In the genomic region with DNA sequence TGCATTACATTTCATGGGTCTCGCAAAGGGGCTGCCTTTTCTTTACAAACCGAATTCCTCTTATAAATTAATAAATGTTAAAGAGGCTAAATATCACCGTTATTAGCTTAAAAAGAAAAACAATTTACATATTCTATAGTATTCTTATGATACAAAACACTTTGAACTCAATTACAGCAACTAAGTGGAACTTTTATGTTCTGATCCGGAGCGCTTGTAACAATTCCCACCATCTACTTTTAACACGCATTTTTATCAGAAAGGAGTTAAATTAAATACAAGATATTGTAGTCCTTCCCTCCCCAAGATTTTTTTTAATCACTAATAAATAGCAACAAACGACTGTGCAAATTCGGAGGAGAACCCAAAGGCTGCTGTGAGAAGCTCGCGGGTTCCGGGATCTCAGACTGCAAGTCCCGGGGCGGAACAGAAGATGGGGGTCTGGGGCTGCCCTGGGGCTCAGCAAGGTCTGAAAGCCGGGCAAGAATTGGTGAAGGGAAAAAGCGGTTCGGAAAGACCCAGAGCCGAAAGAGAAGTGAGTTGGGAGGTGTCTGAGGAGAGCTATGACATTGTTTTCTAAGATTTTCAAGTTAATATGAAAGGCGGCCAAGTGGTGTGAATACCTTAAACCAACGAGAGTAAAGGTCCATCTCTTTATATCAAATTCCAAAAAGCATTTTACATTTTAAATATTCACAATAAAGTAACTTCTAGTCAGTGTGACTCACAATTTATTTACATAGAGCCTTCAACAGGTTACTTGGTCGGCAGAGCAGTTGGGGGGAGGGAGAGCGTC, we compare ENCODE assay signal across 11 mouse cellular contexts. TPM values are rescaled to one million over a fixed set of nuclear protein-coding genes. Genes with fewer than 3 reads are reported as not detected.
DNase-seq lines count a peak whose midpoint lies in the region; ATAC-seq and TF ChIP-seq lines count a peak whose summit lies in the region.
"Had no signal": no experiment of that assay in that cellular context is flagged by ENCODE, and none has a peak within 500 bp of the region (broad histone marks: within the 10 kb centered on the region; RNA-seq: fewer than 3 reads in every experiment).

No protein-coding gene starts in this region.

- no peaks in the 10 kb centered on the region for H3K36me3 ChIP-seq in heart, embryonic 11.5 days (ENCODE audit: control insufficient read depth, insufficient read depth, low read length)
- no peaks in the 10 kb centered on the region for H3K36me3 ChIP-seq in E14TG2a.4 (ENCODE audit: insufficient read depth, low read length)
- no peaks in the 10 kb centered on the region for H3K36me3 ChIP-seq in embryonic facial prominence, embryonic 14.5 days (ENCODE audit: control insufficient read depth, insufficient read depth, low read length)
- H3K36me3 ChIP-seq in thymus, adult 2 months (ENCODE audit: control insufficient read depth, insufficient read depth, low read length), result no peaks in the 10 kb centered on the region

- no peak for TF ChIP-seq CTCF in E14TG2a.4 (conservative IDR thresholded peaks at IDR 0.05; ENCODE audit: low read length)
- no peak for TF ChIP-seq CTCF in thymus, adult 2 months (IDR thresholded peaks at IDR 0.05; ENCODE audit: borderline replicate concordance, control insufficient read depth, extremely low read depth, insufficient read depth, low read length, poor library complexity)

- 2% methylated on average over 21 of the region's 21 CpGs for WGBS in heart, embryonic 11.5 days (ENCODE audit: insufficient replicate concordance)
- WGBS in embryonic facial prominence, embryonic 14.5 days, result 3% methylated on average over 21 of the region's 21 CpGs
- 10% methylated on average over 21 of the region's 21 CpGs for WGBS in thymus, adult 2 months

- TF ChIP-seq POLR2A in thymus, adult 2 months (IDR thresholded peaks at IDR 0.05; ENCODE audit: control insufficient read depth, extremely low read depth, insufficient read depth, low read length, poor library complexity), result no peak

- H3K9me3 ChIP-seq in heart, embryonic 11.5 days (replicated peaks; ENCODE audit: control insufficient read depth, low read length), result no peaks in the 10 kb centered on the region
- no peaks in the 10 kb centered on the region for H3K9me3 ChIP-seq in E14TG2a.4 (ENCODE audit: low read length)
- H3K9me3 ChIP-seq in embryonic facial prominence, embryonic 14.5 days (ENCODE audit: control insufficient read depth, low read length), result no peaks in the 10 kb centered on the region

- no peak overlapping the region for H3K9ac ChIP-seq in heart, embryonic 11.5 days (ENCODE audit: low read depth, low read length)
- no peak overlapping the region for H3K9ac ChIP-seq in embryonic facial prominence, embryonic 14.5 days (ENCODE audit: low read depth, low read length)

- DNase-seq in heart, postnatal 14 days, result no peak
- no peak for DNase-seq in embryonic facial prominence, embryonic 14.5 days (ENCODE audit: low spot score)
- peak; percentile 59 for DNase-seq in neural tube, embryonic 10.5 days (ENCODE audit: extremely low spot score, low spot score)
- no peak for DNase-seq in thymus, adult 2 months
- no peak for DNase-seq in ovary, postnatal 10 days (ENCODE audit: low spot score)
- DNase-seq in thymus, adult 18-20 months, result no peak
- DNase-seq: lung, adult 2 months had no signal

- H3K4me2 ChIP-seq in heart, embryonic 11.5 days, result peak overlapping the region; percentile 42; the same call in 1 of the 2 replicates
- 0 out of 2 replicates have a peak overlapping the region, but pooled peaks have one; percentile 18 for H3K4me2 ChIP-seq in embryonic facial prominence, embryonic 14.5 days (ENCODE audit: low read depth, low read length)

- peaks cover 1% of the 10 kb centered on the region; the same call in 1 of the 2 replicates for H3K4me1 ChIP-seq in heart, embryonic 11.5 days (ENCODE audit: control insufficient read depth, insufficient read depth, low read length)
- peaks cover 35% of the 10 kb centered on the region for H3K4me1 ChIP-seq in E14TG2a.4 (replicated peaks; ENCODE audit: low read depth, low read length)
- no peaks in the 10 kb centered on the region for H3K4me1 ChIP-seq in embryonic facial prominence, embryonic 14.5 days (ENCODE audit: control insufficient read depth, insufficient read depth, low read length)
- no peaks in the 10 kb centered on the region for H3K4me1 ChIP-seq in thymus, adult 2 months (replicated peaks; ENCODE audit: control insufficient read depth, insufficient read depth, low read length)

- ATAC-seq in heart, embryonic 11.5 days (replicated peaks; ENCODE audit: insufficient number of reproducible peaks, low FRiP score, low TSS enrichment), result no peak
- ATAC-seq in embryonic facial prominence, embryonic 14.5 days (ENCODE audit: low read depth), result no peak

- intact Hi-C loops in heart, postnatal 14 days (cut with DNase I), result no loop called here

- peaks cover 84% of the 10 kb centered on the region for H3K27me3 ChIP-seq in heart, embryonic 11.5 days (ENCODE audit: control insufficient read depth, insufficient read depth, low read length)
- H3K27me3 ChIP-seq in E14TG2a.4 (ENCODE audit: insufficient read depth, low read length), result peaks cover 93% of the 10 kb centered on the region
- peaks cover 98% of the 10 kb centered on the region for H3K27me3 ChIP-seq in embryonic facial prominence, embryonic 14.5 days (replicated peaks; ENCODE audit: control insufficient read depth, insufficient read depth, low read length)
- peaks cover 19% of the 10 kb centered on the region for H3K27me3 ChIP-seq in thymus, adult 2 months (ENCODE audit: control insufficient read depth, insufficient read depth, low read length)

- no peak overlapping the region for H3K27ac ChIP-seq in heart, embryonic 11.5 days (ENCODE audit: low read depth, low read length)
- no peak overlapping the region for H3K27ac ChIP-seq in embryonic facial prominence, embryonic 14.5 days (replicated peaks; ENCODE audit: low read depth, low read length)
- no peak overlapping the region for H3K27ac ChIP-seq in thymus, adult 2 months (ENCODE audit: control insufficient read depth, insufficient read depth, low read length)
- H3K27ac ChIP-seq: heart, adult 2 months had no signal

- no peak overlapping the region for H3K4me3 ChIP-seq in heart, embryonic 11.5 days (ENCODE audit: low read depth, low read length)
- H3K4me3 ChIP-seq in E14TG2a.4 (replicated peaks; ENCODE audit: low read length), result peak overlapping the region; percentile 71
- no peak overlapping the region for H3K4me3 ChIP-seq in embryonic facial prominence, embryonic 14.5 days (ENCODE audit: low read depth, low read length)
- no peak overlapping the region for H3K4me3 ChIP-seq in thymus, adult 2 months (ENCODE audit: control insufficient read depth, insufficient read depth, low read length)
- H3K4me3 ChIP-seq: heart, adult 2 months had no signal

RNA-seq across cellular contexts. Expression of a gene that starts 6.4 kb away (rescaled TPM):
- polyA plus RNA-seq in heart, embryonic 11.5 days (2014; fragmentation: Nextera tagmentation; extraction: Ambion mirVana), result 0.07 and 0.29 TPM in 2 replicates
- total RNA-seq in heart, postnatal 14 days (2021), result under 1 TPM; 0.07 to 0.10 TPM
- polyA plus RNA-seq in embryonic facial prominence, embryonic 14.5 days (2014; fragmentation: Nextera tagmentation; extraction: Ambion mirVana), result 0.18 and 0.25 TPM in 2 replicates
- polyA plus RNA-seq in thymus, adult 2 months (2012; rRNA removed), result 0.05 TPM in 1 of 2 replicates, not detected in the other
- polyA plus RNA-seq: spleen, adult 2 months had no signal
